Mouse (Mus musculus) megakaryocyte, embryonic 14.5 days (primary cell): ENCODE data around the gene Dupd1.

ENCODE experiments used
- FLI1 ChIP-seq: IDR thresholded peaks from 2 replicates; pipeline ENCODE4 v1.6.1; 2012; ENCODE audit warnings: low read length, inconsistent platforms, mixed read lengths
- GATA1 ChIP-seq: IDR thresholded peaks from 3 replicates; pipeline ENCODE4 v1.6.1; 2012; ENCODE audit warnings: mixed read lengths, low read length, inconsistent platforms, borderline replicate concordance

GRCm38 (mm10) chr14:21691070-21691469 is 23.3 kb downstream of the Dupd1 start:
- TF ChIP-seq GATA1 = no peak
- TF ChIP-seq FLI1 = no peak
